Mouse (Mus musculus) E14TG2a.4 (cell line): ENCODE results near the gene Clcn6.

ENCODE experiments used
- CTCF ChIP-seq: conservative IDR thresholded peaks from 2 replicates; pipeline ENCODE4 v1.5.1; 2014; ENCODE audit warnings: low read length
- NANOG ChIP-seq: IDR thresholded peaks from 2 replicates; pipeline ENCODE4 v1.6.1; 2014; ENCODE audit warnings: borderline replicate concordance, low read length, mixed read lengths
- POU5F1 ChIP-seq: IDR thresholded peaks from 2 replicates; pipeline ENCODE4 v1.6.1; 2014; ENCODE audit warnings: low read length, borderline replicate concordance

GRCm38 (mm10) chr4:147965712-147966111 is 72.9 kb downstream of the Clcn6 start:
- TF ChIP-seq CTCF (no peak), NANOG (no peak), POU5F1 (no peak)
